Mouse (Mus musculus): ENCODE data around the gene Rbpms2. TPM values are rescaled to one million over a fixed set of nuclear protein-coding genes. Genes with fewer than 3 reads are reported as not detected.
A peak's percentile ranks its signal among the peaks of the same experiment; 100 is the strongest.

The Rbpms2 gene
- total RNA-seq, 1 experiment, result 44.7 TPM

DNA sequence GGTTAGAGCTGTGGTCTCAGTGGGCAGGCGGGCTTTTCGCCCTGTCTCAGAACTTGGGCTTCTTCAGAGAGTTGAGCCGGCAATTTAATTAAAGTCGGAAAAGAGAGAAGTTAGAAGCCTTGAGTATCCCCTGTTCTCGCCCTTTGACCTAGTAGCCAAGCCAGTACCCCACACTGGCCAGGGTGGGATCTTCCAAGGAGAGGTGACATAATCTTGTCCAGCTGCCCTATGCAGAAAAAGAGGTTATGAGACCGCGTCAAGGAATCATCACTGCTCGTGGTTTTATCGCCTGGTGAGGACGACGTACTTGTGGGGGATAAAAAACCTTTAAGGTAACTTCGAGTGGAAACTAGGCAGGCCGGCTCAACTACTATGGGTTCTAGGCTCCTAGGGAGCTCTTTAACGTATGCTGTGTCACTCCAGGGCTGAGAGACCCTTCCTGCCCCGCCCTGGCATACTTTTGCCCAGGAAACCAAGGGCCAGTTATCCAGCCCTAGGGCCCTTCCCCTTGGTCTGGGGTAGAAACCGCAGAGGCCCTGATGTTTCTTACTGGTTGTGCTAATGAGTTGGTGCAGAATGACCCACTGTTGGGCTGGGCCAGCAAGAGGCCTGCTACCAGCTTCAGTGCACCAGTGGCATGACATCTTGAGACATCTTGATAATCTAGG is 2.0 kb downstream of the Rbpms2 start:
- DNase-seq (ENCODE audit: low read depth, low spot score), result no peak
- Histone ChIP-seq H3K4me3 (ENCODE audit: insufficient read depth in 1 of 2, low read depth in 1 of 2, low read length in 2 of 2, poor library complexity in 1 of 2, severe bottlenecking in 1 of 2) (peak overlapping the region; percentile 93 to 99), H3K9me3 (ENCODE audit: control insufficient read depth, insufficient read depth, low read depth, low read length) (no peaks in the 10 kb centered on the region), H3K27ac (ENCODE audit: insufficient read depth, low read depth, low read length, poor library complexity, severe bottlenecking) (peak overlapping the region; percentile 93), H3K4me1 (ENCODE audit: control insufficient read depth in 2 of 2, insufficient read depth in 2 of 2, low read length in 2 of 2, poor library complexity in 1 of 2) (peaks cover 10 to 11% of the 10 kb centered on the region in 2 experiments; a peak in 3 of 4 replicates), H3K9ac (ENCODE audit: insufficient read depth, low read depth, low read length, poor library complexity, severe bottlenecking) (peak overlapping the region; percentile 97), H3K36me3 (ENCODE audit: control insufficient read depth, insufficient read depth, low read length, poor library complexity, severe bottlenecking) (no peaks in the 10 kb centered on the region)
- TF ChIP-seq ZC3H11A (IDR thresholded peaks at IDR 0.05; ENCODE audit: borderline replicate concordance, low read depth, low read length), result no peak
- no peak for TF ChIP-seq HCFC1 (IDR thresholded peaks at IDR 0.05; ENCODE audit: borderline replicate concordance, insufficient read depth, low read length)
- no peak for TF ChIP-seq MAFK (IDR thresholded peaks at IDR 0.05; ENCODE audit: insufficient read depth, low read depth, low read length)
- TF ChIP-seq ZNF384 (IDR thresholded peaks at IDR 0.05; ENCODE audit: low read depth, low read length), result no peak
- no peak for TF ChIP-seq CHD2 (IDR thresholded peaks at IDR 0.05; ENCODE audit: low read depth, low read length)
- in situ Hi-C loops (cut with MboI; ENCODE audit: low sequenced_read_pairs in 2 of 2, unreplicated experiment in 2 of 2), result no loop called here

DNA sequence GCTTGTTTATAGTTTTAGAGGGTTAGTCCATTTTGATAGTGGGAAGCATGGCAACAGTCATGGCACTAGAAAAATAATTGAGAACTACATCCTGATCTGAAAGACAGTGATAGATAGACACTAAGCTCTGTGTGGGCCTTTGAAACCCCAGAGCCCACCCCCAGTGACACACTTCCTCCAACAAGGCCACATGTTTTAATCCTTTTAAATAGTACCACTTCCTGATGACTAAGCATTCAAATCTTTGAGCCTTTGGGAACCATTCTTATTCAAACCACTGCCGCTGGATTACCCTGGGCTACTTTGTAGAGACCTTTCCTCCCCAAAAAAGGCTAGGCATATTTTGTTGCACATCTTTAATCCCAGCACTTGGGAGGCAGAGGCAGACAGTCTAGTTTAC is 6.3 kb downstream of the Rbpms2 start:
- no peak for TF ChIP-seq CHD2 (IDR thresholded peaks at IDR 0.05; ENCODE audit: low read depth, low read length)
- TF ChIP-seq ZNF384 (IDR thresholded peaks at IDR 0.05; ENCODE audit: low read depth, low read length), result no peak
- TF ChIP-seq ZC3H11A (IDR thresholded peaks at IDR 0.05; ENCODE audit: borderline replicate concordance, low read depth, low read length), result no peak
- no peak for TF ChIP-seq HCFC1 (IDR thresholded peaks at IDR 0.05; ENCODE audit: borderline replicate concordance, insufficient read depth, low read length)
- TF ChIP-seq MAFK (IDR thresholded peaks at IDR 0.05; ENCODE audit: insufficient read depth, low read depth, low read length), result peak; percentile 47; the same call in 1 of the 2 replicates
- Histone ChIP-seq H3K27ac (ENCODE audit: insufficient read depth, low read depth, low read length, poor library complexity, severe bottlenecking) (peak overlapping the region; percentile 72; the same call in 1 of the 2 replicates), H3K4me3 (ENCODE audit: insufficient read depth in 1 of 2, low read depth in 1 of 2, low read length in 2 of 2, poor library complexity in 1 of 2, severe bottlenecking in 1 of 2) (peak overlapping the region in 1 of 2 experiments; percentile 14; a peak in 1 of 4 replicates), H3K36me3 (ENCODE audit: control insufficient read depth, insufficient read depth, low read length, poor library complexity, severe bottlenecking) (no peaks in the 10 kb centered on the region), H3K9ac (ENCODE audit: insufficient read depth, low read depth, low read length, poor library complexity, severe bottlenecking) (peak overlapping the region; percentile 51; the same call in 1 of the 2 replicates), H3K9me3 (ENCODE audit: control insufficient read depth, insufficient read depth, low read depth, low read length) (no peaks in the 10 kb centered on the region), H3K4me1 (ENCODE audit: control insufficient read depth in 2 of 2, insufficient read depth in 2 of 2, low read length in 2 of 2, poor library complexity in 1 of 2) (peaks cover 15 to 18% of the 10 kb centered on the region in 2 experiments)
- in situ Hi-C loops (cut with MboI; ENCODE audit: low sequenced_read_pairs in 2 of 2, unreplicated experiment in 2 of 2), result no loop called here
- DNase-seq (ENCODE audit: low read depth, low spot score), result no peak

DNA sequence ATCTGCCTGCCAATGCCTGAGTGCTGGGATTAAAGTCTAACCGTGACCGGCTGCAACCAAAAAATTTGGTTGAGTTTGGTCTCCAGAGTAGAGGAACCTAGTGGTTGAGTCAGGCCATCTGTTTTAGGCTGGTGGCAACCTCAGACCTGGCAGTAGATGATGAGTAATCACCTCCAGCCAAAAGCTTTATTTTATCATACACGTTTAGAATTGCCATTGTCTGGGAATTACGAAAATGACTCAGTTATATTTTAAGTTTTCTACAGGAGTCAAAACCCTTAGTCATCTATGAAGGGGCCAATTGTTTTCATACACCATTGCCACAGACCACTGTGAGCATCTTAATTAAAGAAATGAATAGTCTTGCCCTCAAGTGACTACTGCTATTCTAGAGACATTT is 7.5 kb downstream of the Rbpms2 start:
- Histone ChIP-seq H3K9me3 (ENCODE audit: control insufficient read depth, insufficient read depth, low read depth, low read length) (no peaks in the 10 kb centered on the region), H3K27ac (ENCODE audit: insufficient read depth, low read depth, low read length, poor library complexity, severe bottlenecking) (no peak overlapping the region; the same call in 1 of the 2 replicates), H3K4me3 (ENCODE audit: insufficient read depth in 1 of 2, low read depth in 1 of 2, low read length in 2 of 2, poor library complexity in 1 of 2, severe bottlenecking in 1 of 2) (no peak overlapping the region), H3K36me3 (ENCODE audit: control insufficient read depth, insufficient read depth, low read length, poor library complexity, severe bottlenecking) (no peaks in the 10 kb centered on the region), H3K4me1 (ENCODE audit: control insufficient read depth in 2 of 2, insufficient read depth in 2 of 2, low read length in 2 of 2, poor library complexity in 1 of 2) (peaks cover 19 to 20% of the 10 kb centered on the region in 2 experiments), H3K9ac (ENCODE audit: insufficient read depth, low read depth, low read length, poor library complexity, severe bottlenecking) (no peak overlapping the region)
- in situ Hi-C loops (cut with MboI; ENCODE audit: low sequenced_read_pairs in 2 of 2, unreplicated experiment in 2 of 2), result no loop called here
- TF ChIP-seq ZNF384 (IDR thresholded peaks at IDR 0.05; ENCODE audit: low read depth, low read length), result no peak
- no peak for TF ChIP-seq HCFC1 (IDR thresholded peaks at IDR 0.05; ENCODE audit: borderline replicate concordance, insufficient read depth, low read length)
- DNase-seq (ENCODE audit: low read depth, low spot score), result no peak

DNA sequence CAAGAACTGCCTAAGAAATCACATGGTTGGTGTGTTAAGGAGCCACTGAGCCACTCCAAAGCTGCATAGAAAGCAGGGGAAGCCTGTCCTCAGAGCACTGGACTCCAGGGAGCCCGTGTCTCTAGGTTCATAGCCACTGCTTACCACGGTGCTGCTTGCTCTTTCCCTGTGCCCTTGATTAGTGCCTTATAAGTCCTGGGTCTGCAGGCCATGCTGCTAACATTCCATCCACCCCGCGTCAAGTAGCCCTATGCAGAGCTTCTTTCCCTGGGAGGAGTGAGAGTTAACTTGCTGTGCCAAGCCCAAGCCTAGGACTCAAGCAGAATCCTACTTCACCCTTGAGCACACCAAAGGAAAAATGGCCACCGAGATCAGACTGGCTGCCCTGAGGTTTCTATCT is 9.6 kb downstream of the Rbpms2 start:
- H3K4me1 ChIP-seq (ENCODE audit: control insufficient read depth in 2 of 2, insufficient read depth in 2 of 2, low read length in 2 of 2, poor library complexity in 1 of 2), result peaks cover 25 to 31% of the 10 kb centered on the region in 2 experiments
- H3K9me3 ChIP-seq (ENCODE audit: control insufficient read depth, insufficient read depth, low read depth, low read length), result no peaks in the 10 kb centered on the region
- in situ Hi-C loops (cut with MboI; ENCODE audit: low sequenced_read_pairs in 2 of 2, unreplicated experiment in 2 of 2), result no loop called here
- DNase-seq (ENCODE audit: low read depth, low spot score), result no peak
- no peak overlapping the region for H3K4me3 ChIP-seq (ENCODE audit: insufficient read depth in 1 of 2, low read depth in 1 of 2, low read length in 2 of 2, poor library complexity in 1 of 2, severe bottlenecking in 1 of 2)
- H3K36me3 ChIP-seq (ENCODE audit: control insufficient read depth, insufficient read depth, low read length, poor library complexity, severe bottlenecking), result no peaks in the 10 kb centered on the region; the same call in 1 of the 2 replicates
- H3K27ac ChIP-seq (ENCODE audit: insufficient read depth, low read depth, low read length, poor library complexity, severe bottlenecking), result peak overlapping the region; percentile 50
- TF ChIP-seq MAFK (IDR thresholded peaks at IDR 0.05; ENCODE audit: insufficient read depth, low read depth, low read length) (no peak), HCFC1 (IDR thresholded peaks at IDR 0.05; ENCODE audit: borderline replicate concordance, insufficient read depth, low read length) (no peak), CHD2 (IDR thresholded peaks at IDR 0.05; ENCODE audit: low read depth, low read length) (no peak), ZC3H11A (IDR thresholded peaks at IDR 0.05; ENCODE audit: borderline replicate concordance, low read depth, low read length) (no peak), ZNF384 (IDR thresholded peaks at IDR 0.05; ENCODE audit: low read depth, low read length) (no peak)
- peak overlapping the region; percentile 8; the same call in 1 of the 2 replicates for H3K9ac ChIP-seq (ENCODE audit: insufficient read depth, low read depth, low read length, poor library complexity, severe bottlenecking)

All from ES-E14 (cell line).